Mouse (Mus musculus): Measurements from ENCODE around the gene Fuca2.
"Not testable (repeated sequence)": the region's sequence is repeated elsewhere in the genome, so short reads cannot be mapped to it uniquely, and the experiment has no call there.

Fuca2 gene

DNA sequence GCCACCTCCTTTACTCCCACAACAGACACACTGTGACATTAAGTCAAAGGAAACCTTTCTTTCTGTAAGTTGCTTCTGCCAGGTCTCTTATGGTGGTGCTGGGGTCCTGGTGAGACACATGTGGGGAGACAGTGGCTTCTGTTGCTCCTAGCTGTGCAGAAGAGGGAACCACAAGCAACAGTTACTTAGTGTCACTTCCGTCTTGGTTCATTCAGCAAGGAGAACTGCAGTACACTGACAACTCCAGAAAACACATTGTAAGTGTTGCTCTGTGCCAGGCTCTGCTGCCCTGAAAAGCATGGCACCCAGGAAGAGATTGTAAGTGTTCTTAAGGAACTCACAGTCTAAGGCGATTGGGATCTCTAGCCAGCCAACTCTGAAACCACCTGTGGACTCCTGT is at the start of gene Fuca2:
Gene Fuca2, plus strand, starts transcription at position 210 of the 400 bp plus-strand sequence.
- no peak for DNase-seq (ENCODE audit: low spot score in 2 of 2)

DNA sequence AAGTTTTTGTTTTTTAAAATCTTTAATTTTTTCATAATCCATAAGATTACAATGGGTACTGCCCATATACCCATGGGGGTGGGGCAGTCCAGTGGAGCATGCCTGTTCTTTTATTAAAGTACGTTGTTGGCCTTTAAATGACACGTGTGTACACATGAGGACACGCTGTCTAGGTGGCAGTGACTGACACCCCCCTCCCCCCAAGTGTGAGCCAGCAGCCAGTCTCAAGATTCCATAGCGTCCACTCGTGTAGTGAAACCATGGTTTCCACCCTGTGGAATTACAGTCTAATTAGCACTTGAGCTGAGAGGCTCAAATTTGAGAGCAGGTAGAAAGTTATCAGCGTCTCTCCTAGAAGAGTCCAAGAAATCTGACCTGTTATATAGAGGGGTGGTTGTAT is 47.7 kb upstream of the Fuca2 start:
- no peak for DNase-seq (ENCODE audit: low spot score in 2 of 2)

DNA sequence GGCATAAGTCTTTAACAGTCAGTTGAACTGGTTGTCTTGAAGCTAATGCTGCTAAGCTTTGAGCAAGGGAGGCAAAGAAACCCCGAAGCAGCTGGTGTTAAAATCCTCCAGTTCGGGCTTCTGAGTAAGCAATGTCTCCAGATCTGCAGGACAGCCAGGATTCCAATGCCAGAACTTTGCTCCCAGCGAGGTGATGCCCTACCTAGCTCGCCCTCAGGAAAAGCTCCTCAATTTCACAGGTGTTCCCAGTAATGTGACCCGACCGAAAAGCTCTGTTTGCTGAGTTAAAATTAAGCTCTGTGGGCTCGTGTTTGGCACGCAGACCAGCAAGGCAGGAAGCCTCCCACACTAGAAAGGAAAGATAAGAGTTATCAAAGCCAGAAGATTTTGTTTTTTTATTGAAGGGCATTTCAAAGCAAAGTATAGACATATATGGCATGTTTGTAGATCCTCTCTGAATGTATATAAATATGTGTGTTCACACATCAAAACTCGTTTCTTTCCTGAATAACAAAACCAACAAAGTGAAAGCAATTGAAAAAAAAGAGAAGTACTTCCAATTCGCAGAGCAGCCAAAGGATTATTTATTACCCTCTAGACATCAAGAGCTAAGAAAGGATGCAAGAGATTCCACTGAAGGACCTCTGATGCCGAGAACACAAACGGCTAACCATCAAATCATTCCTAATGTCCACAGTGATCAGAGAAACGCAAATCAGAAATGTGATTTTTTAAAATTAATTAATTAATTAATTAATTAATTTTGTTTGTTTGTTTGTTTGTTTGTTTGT is 45.9 kb upstream of the Fuca2 start:
- no peak for DNase-seq (ENCODE audit: low spot score in 2 of 2)

DNA sequence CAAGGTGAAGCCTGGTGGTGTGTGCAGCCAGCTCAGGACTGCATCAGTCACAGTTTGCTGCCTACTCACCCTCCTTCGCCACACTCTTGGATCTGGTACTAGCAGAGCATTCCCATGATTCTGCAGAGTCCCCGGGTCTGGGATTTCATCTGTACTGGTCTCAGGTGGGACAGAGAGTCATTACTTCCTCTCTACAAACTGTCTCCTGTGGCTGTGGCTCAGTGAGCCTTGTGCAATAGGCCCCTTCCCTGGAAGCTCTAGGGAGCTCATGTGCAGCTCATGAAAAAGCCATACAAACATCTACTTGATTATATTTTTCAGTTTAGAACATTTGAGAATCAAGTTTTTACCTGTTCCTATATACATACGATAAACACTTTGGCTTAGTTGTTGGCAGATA is 35.0 kb upstream of the Fuca2 start:
- not testable (repeated sequence) for DNase-seq (ENCODE audit: low spot score in 2 of 2)

DNA sequence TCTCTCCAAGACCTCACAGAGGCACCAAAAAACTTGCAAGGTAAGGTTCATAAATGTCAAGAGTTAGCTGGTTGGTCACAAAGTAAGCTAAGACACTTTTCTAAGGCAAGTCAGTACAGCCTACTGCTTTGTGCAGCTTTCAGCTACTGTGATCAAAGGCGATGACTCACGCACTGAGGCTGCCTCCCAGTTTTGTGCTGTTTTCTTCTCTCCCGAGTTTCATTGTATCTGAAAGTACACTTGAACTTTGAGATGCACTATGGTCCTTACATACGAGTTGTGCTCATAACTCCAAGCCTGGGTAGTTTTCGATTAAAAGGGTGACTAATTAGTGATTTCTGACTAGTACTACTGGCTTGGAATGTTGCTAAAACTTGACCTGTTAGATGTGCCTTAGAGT is 32.4 kb upstream of the Fuca2 start:
- DNase-seq (ENCODE audit: low spot score in 2 of 2) = no peak

DNA sequence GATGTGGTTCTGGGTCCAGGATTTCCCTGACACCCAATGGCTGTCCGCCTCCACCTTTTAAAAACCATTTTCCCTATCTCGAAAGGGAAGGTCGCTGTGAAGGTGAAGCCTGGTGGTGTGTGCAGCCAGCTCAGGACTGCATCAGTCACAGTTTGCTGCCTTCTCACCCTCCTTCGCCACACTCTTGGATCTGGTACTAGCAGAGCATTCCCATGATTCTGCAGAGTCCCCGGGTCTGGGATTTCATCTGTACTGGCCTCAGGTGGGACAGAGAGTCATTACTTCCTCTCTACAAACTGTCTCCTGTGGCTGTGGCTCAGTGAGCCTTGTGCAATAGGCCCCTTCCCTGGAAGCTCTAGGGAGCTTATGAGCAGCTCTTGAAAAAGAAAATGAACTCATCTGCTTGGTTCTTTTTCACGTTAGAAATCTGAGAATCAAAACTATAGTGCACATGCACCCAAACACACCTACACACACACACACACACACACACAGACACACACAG is 31.3 kb upstream of the Fuca2 start:
- not testable (repeated sequence) for DNase-seq (ENCODE audit: low spot score in 2 of 2)

DNA sequence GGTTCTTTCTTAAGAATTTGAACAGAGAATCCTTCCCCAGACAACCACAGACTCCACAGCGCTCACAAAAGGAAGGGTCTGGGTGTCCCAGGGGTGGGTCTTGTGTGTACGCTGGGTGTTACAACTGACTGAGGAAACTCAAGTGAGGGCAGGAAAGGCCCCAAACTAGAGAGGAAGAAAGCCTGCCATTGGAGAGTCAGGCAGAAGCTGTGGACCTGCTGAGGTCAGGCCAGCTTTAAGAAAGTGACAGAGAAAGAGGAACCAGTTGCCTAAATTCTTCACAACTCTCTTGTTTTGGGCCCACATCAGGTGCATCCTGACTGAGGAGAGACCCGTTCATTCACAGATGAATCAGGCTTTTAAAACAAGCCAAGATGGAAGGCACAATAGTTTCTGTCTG is 29.1 kb upstream of the Fuca2 start:
- no peak for DNase-seq (ENCODE audit: low spot score in 2 of 2)

DNA sequence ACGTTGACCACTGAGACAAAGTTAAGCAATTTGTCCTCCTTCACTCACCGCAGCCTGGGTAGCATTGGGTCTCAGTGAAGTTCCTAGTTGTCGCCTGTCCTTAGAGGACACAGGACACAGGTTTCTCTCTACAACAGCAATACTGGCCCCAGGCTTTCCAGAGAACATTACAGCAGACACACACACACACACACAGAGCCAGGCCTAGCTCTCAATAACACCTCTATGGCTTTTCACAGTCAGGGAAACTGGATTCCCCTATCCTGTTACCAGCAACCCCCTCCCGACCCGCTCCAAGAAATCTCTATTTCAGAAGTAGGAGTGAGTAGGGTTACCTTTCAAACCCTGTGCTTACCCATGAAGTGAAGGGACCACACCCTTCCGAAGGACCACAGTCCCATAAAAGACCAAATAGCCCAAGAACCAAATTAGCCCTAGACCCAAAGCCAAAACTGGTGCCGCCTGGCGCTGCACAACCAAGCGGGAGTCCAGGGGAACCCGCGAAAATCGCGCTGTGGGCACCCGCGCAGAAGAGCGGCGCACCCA is 26.0 kb upstream of the Fuca2 start:
- no peak for DNase-seq (ENCODE audit: low spot score in 2 of 2)

DNA sequence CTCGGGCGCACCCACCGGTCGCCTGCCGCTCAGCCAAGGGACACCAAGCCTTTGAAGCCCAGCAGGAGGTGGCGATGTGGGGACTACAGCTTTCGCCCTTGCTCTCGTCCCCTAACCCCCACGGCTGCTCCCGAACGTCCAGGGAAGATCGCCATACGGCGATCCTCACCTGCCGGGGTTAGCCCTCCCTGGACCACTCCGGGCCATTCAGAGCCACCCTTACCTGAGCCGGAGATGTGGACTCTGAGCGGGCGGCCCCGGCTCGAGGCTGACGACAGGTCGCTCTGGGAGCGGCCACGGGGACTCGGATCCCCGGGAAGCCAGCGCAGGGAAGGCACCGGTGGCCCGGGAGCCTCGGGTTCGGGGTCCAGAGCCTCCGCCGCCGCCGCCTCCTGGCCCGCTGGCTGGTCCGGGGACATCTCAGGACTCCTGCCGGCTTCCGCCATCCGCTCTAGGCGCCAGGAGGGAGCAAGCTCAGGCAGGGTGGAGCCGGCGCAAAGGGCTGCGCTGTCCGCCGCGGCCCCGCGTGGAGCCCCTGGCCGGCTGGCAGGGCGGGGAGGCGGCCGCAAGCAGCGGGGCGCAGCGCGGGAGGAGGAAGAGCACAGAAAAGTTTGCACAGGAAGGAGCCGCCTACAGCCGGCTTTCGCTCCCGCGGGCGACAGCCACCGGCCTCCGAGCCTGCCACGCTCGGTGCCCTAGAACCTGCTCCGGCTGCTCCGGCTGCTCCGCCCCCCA is 25.3 kb upstream of the Fuca2 start, which contains the start of gene Phactr2:
Gene Phactr2, minus strand, starts transcription at position 580 of the 735 bp plus-strand sequence.
- DNase-seq (ENCODE audit: low spot score in 2 of 2) = no peak

DNA sequence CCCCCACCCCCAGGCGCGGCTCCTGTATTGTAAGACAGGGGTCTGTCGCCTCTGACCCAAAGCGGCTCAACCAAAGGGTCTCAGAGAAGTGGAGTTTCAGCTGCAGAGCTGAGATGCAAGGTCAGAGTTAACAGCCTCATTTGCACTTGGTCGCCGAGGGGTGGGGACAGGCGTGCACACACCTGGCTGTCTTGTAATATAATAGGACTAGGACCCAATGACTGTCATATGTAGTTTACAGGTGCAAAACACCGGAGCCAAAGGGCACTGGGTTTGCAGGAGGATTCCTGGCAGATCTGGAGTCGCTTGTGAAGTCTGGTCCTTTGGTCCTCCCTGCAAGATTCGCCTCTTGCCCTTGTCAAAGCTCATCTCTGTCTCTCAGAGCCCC is 24.8 kb upstream of the Fuca2 start:
- no peak for DNase-seq (ENCODE audit: low spot score in 2 of 2)

DNA sequence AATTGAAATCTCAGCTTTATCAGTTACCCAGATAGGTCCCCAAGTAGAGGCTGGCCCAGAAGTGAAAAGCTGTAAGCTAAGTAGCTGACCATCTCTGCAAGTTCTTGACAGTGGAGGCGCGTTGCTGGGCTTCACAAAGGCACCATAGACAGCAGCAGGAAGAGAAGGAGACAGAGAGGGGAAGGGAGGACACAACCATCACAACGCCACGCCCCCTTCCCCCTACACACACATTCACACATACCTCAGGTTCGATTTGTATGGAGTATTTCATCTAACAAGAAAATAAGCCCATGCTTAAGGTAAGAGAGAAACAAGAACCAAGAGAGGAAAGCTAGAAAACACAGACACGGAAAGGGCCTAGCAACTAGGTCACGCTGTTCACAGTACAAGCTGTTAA is 24.2 kb upstream of the Fuca2 start:
- no peak for DNase-seq (ENCODE audit: low spot score in 2 of 2)

DNA sequence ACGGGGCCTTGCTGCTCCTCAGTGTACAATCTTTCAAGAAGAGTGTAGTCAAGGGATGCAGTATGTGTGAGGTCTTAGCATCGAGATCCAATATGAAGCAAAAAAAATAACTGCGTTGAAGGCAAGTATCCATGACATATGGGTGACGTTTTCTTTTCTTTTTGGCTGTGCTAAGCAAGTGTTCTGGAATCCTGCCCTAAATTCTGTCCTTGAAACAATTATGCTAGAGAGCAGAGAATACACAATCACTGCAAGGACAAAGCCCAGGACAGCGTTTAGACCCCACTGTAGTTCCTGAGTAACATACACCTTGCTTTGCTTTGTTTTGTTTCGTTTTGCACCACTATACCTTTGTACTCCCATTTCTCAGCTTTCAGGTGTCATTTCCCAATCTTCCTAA is 20.0 kb upstream of the Fuca2 start:
- no peak for DNase-seq (ENCODE audit: low spot score in 2 of 2)

DNA sequence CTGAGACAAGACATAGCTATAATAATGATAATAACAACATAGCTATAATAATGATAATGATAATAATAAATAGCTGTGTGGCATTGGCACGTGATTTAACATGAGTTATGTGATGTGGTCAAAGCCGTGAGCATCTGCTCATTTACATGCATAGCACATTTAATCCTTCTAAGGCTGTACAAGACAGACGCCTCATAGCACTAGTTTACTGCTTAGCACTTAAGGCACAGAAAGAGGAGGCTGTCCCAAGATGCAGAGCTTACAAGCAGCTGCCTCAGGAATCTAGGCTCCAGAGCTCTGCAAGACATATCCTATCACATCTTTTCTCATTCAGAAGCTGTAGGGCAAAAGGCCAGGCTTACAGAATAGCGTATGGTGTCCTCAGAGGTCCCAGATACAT is 13.4 kb upstream of the Fuca2 start:
- DNase-seq (ENCODE audit: low spot score in 2 of 2) = no peak

DNA sequence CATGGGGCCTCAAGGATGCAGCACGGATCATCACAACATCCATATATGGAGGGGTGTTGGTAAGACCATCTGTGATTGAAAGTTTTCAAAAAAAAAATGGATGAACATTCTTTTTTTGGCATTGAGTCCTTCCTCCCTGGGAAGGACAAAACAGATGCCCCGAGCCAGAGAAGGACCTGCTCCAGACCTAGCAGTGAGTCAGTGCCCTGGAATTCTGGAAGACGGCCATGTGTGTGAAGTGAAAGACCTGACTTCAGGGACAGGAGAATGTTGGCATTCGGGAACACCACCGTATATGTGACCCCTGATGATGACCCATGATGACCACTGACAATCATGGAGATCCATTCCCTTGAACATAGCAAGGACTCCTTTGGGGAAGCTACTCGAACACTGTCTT is 9.7 kb upstream of the Fuca2 start:
- DNase-seq (ENCODE audit: low spot score in 2 of 2) = no peak

DNA sequence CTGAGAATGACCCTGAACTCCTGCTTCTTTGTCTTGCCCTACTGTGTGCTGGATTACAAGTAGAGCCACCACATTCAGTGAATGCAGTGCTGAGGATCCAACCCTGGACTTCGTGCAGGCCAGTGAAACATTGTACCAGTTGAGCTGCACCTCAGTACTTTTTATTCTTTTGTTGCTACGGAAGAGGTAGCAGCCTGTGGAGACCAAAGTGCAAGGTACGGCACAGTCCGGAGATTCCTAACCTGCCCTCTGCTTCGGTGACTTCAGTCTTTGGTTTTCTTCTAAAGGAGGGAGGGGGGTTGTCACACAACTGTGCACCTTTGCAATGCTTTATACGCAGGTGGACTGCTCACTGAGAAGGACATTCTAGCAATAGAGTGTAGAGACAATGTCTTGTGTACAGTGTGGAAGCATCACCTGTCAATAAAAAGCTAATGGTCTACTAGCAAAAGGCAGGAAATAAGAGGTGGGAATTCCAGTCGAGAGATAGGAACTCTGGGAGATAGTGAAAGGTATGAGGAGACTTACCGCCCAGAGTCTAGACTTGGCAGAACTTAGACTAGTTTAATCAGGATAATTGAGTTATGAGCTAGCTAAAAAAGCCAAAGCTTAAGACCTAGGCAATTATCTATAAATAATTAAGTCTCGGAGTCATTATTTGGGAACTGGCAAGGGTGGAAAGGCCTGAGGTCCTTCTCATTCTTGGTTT is 5.2 kb upstream of the Fuca2 start:
- no peak for DNase-seq (ENCODE audit: low spot score in 2 of 2)

DNA sequence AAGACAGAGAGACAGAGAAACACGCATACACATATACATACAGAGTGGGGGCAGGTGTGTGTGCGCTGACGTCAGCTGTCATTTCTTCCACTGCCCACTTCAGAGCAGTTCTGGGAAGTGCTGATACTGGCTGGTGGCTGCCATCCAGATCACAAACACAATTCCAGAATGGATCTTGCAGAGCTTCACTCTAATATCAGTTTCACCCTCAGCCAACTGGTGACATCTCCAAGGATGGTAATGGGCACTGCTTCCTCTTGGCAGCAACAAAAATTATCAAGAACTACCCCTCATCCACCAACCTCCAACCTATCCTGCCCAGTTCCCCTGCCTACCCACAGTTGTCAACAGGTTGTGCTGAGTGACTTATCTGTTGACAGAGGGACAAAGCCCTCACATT is 3.0 kb upstream of the Fuca2 start:
- DNase-seq (ENCODE audit: low spot score in 2 of 2) = no peak

DNA sequence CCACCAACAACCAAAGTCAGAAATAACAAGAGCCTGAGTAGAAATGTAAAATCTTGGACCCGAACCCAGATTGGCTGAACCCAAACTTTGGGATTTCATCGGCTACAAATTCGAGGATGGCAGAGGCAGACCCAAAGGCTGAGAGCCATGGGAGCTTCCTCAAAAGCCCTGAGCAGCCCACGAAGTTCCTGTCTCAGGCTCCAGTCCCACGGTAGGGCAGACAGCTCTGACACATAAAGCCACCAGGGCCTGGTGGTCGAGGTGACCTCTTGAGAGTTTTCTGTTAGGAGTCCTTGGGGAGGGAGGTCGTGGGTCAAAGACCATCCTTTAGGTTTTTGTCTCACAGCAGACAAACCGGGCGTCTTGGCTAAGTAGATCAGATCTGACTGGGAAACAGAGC is 1.1 kb downstream of the Fuca2 start:
- no peak for DNase-seq (ENCODE audit: low spot score in 2 of 2)

DNA sequence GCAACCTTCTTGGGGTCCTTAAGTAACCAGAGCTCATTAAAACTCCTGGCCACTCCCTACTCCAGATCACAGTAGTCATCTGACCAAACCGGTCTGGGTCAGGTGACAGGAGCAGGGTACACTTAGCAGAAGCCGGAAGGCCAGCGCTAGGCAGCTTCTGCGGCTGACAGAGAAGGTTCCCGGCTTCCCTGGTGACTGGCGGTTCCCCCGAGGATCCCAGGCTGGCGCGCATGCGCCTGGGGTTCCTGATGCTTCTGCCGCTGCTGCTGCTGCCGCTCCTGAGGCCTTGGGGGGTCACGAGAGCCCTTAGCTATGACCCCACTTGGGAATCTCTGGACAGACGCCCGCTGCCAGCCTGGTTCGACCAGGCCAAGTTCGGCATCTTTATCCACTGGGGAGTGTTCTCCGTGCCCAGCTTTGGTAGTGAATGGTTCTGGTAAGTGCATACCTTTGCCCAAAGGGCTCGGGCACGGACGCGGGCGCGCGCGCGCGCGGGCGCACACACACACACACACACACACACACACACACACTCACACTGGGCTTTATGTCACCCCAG is 1.7 kb downstream of the Fuca2 start:
- peak; percentile 76 to 82 for DNase-seq (ENCODE audit: low spot score in 2 of 2)

DNA sequence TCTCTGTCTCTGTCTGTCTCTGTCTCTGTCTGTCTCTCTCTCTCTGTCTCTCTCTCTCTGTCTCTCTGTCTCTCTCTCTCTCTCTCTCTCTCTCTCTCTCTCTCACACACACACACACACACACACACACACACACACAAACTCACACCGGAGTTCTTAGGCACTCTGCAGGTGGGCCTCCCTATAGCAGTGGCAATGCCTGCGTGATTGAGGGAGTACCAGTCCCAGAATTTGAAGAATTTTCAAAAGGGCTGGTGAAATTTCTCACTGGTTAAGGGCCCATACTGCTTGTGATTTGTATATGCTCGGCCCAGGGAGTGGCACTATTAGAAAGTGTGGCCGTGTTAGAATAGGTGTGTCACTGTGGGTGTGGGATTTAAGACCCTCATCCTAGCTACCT is 2.2 kb downstream of the Fuca2 start:
- DNase-seq (ENCODE audit: low spot score in 2 of 2) = not testable (repeated sequence)

DNA sequence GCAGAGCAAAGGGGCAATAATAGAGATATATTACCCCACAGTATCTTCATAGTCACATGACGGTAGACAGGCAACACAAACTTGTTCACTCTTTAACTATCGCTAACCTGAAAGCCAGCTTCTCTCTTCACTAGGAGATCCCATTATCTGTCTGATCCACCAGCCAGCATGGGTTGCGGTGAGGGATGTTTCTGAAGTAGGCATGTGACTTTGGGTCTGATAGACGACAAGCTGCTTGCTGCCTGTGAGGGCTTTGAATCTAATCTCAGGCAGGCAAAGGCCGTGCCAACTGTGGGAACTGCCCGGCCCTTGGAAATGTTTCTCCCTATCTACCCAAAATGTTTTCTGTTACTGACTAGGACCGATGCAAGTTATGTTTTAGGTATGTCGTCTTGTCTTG is 3.0 kb downstream of the Fuca2 start:
- no peak for DNase-seq (ENCODE audit: low spot score in 2 of 2)

DNA sequence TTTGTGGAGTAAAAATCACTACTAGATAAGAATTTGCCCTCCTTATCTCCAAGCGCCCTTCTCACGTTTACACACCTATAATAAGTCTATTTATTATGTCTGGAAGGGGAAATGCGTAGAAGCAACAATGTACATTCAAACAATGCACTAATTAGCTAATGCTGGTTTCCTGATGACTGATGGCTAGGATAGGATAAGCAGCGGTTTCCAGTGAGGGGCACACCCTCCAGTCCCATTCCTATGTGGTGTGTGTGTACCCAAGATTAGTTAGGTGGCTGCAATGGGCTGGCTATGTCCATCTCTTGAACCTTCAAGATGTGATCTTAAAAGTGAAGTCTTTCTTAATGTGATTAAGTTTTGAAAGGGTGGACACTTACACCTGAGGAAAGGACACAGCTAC is 22.5 kb downstream of the Fuca2 start:
- DNase-seq (ENCODE audit: low spot score in 2 of 2) = no peak

DNA sequence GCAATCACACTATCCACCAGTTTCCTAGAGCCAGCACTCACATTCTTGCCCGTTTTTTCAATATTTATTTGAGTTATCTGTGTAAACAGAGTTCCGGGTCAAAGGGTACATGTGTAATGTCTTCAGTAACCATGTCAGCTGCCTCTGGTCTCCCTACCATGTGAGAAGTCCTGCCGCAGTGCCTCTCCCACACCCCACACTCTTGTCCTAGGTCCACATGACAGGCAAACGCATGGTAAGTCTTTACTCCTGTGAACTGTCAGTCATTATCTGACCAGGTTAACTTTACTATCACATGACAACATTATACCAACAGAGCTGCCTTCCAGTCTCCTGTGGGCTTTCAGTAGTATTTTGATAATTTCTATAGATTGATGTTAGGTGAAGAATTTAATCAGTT is 28.8 kb downstream of the Fuca2 start:
- no peak for DNase-seq (ENCODE audit: low spot score in 2 of 2)

Measured in frontal cortex, postnatal 14 days (tissue).